Mouse (Mus musculus): Measurements from ENCODE around the gene Garem2.
A peak's percentile ranks its signal among the peaks of the same experiment; 100 is the strongest.
"Not testable (repeated sequence)": the region's sequence is repeated elsewhere in the genome, so short reads cannot be mapped to it uniquely, and the experiment has no call there.

The Garem2 gene

GRCm38 (mm10) chr5:30104841-30105667 is at the start of gene Garem2:
Gene Garem2 (plus strand): TSS chr5:30105161.
- DNase-seq, result no peak

GRCm38 (mm10) chr5:30058216-30058731 is 46.7 kb upstream of the Garem2 start:
- no peak for DNase-seq

GRCm38 (mm10) chr5:30059607-30060006 is 45.4 kb upstream of the Garem2 start:
- not testable (repeated sequence) for DNase-seq

GRCm38 (mm10) chr5:30067726-30068125 is 37.2 kb upstream of the Garem2 start:
- DNase-seq, result no peak

- DNase-seq, result no peak
Measured at GRCm38 (mm10) chr5:30071677-30072076, 33.3 kb upstream of the Garem2 start.

GRCm38 (mm10) chr5:30072377-30072776 is 32.6 kb upstream of the Garem2 start:
- DNase-seq, result no peak

- peak; percentile 27 to 50 for DNase-seq
Measured at GRCm38 (mm10) chr5:30072825-30073821, 31.8 kb upstream of the Garem2 start, which contains the start of gene Tyms. Gene Tyms (minus strand): TSS chr5:30073617.

- DNase-seq, result no peak
Measured at GRCm38 (mm10) chr5:30092701-30093100, 12.3 kb upstream of the Garem2 start.

- no peak for DNase-seq
Measured at GRCm38 (mm10) chr5:30094399-30094798, 10.6 kb upstream of the Garem2 start.

GRCm38 (mm10) chr5:30095731-30096130 is 9.2 kb upstream of the Garem2 start:
- no peak for DNase-seq

GRCm38 (mm10) chr5:30098260-30098659 is 6.7 kb upstream of the Garem2 start:
- DNase-seq, result no peak

GRCm38 (mm10) chr5:30103340-30103739 is 1.6 kb upstream of the Garem2 start:
- DNase-seq, result no peak

GRCm38 (mm10) chr5:30104339-30104738 is 622 bp upstream of the Garem2 start:
- peak in 1 of 2 experiments; percentile 31 for DNase-seq

- no peak for DNase-seq
Measured at GRCm38 (mm10) chr5:30105668-30106300, 823 bp downstream of the Garem2 start, which contains the start of gene 3110082J24Rik. Gene 3110082J24Rik (minus strand): TSS chr5:30106086.

- no peak for DNase-seq
Measured at GRCm38 (mm10) chr5:30106756-30107155, 1.8 kb downstream of the Garem2 start.

GRCm38 (mm10) chr5:30107186-30107585 is 2.2 kb downstream of the Garem2 start:
- no peak for DNase-seq

GRCm38 (mm10) chr5:30107611-30108041 is 2.7 kb downstream of the Garem2 start:
- no peak for DNase-seq

- no peak for DNase-seq
Measured at GRCm38 (mm10) chr5:30108233-30108632, 3.3 kb downstream of the Garem2 start.

- no peak for DNase-seq
Measured at GRCm38 (mm10) chr5:30109899-30110298, 4.9 kb downstream of the Garem2 start.

- DNase-seq, result no peak
Measured at GRCm38 (mm10) chr5:30110371-30111060, 5.6 kb downstream of the Garem2 start.

- no peak for DNase-seq
Measured at GRCm38 (mm10) chr5:30111126-30111525, 6.2 kb downstream of the Garem2 start.

- DNase-seq, result no peak
Measured at GRCm38 (mm10) chr5:30111771-30112170, 6.8 kb downstream of the Garem2 start.
